Mouse (Mus musculus): Measurements from ENCODE around the gene Sec11a.

- TF ChIP-seq POLR2A (IDR thresholded peaks at IDR 0.05; ENCODE audit: insufficient read depth, low read depth, low read length): no peak
- no peak for TF ChIP-seq CTCF (IDR thresholded peaks at IDR 0.05)
These were observed 42.7 kb upstream of the Sec11a start for GRCm38 (mm10) chr7:80990276-80990675.

Data from heart, adult 2 months (tissue).